Mouse (Mus musculus) erythroblast, embryonic 14.5 days (primary cell): ENCODE data around the gene Glcci1.

Experiments
- GATA1 ChIP-seq: IDR thresholded peaks from 2 replicates; pipeline ENCODE4 v1.6.1; 2012; ENCODE audit warnings: low read length, inconsistent platforms, mixed read lengths
- TAL1 ChIP-seq: IDR thresholded peaks from 3 replicates; pipeline ENCODE4 v1.6.1; 2012; ENCODE audit warnings: low read length, inconsistent platforms, mixed read lengths

GRCm38 (mm10) chr6:8508883-8509536, 390 bp upstream of the Glcci1 start:
- no peak for TF ChIP-seq GATA1
- TF ChIP-seq TAL1: no peak
